In genomic region chr17:45276686-45277405, GRCm38 (mm10) we compare ENCODE assay signal across 16 mouse cellular contexts.
DNase-seq lines count a peak whose midpoint lies in the region; TF ChIP-seq lines count a peak whose summit lies in the region.
"Had no signal": no experiment of that assay in that cellular context is flagged by ENCODE, and none has a peak within 500 bp of the region (broad histone marks: within the 10 kb centered on the region; RNA-seq: fewer than 3 reads in every experiment).

No protein-coding gene starts in this region.

- no peak for TF ChIP-seq CTCF in brain, embryonic 14.5 days (IDR thresholded peaks at IDR 0.05; ENCODE audit: borderline replicate concordance, extremely low read depth, insufficient read depth, insufficient read length)
- no peak for TF ChIP-seq CTCF in gastrocnemius, adult 2 months (IDR thresholded peaks at IDR 0.05)

- no peak overlapping the region for H3K27ac ChIP-seq in gastrocnemius, adult 2 months
- H3K27ac ChIP-seq: forebrain, embryonic 12.5 days had no signal

- no peak for TF ChIP-seq POLR2A in brain, embryonic 14.5 days (IDR thresholded peaks at IDR 0.05; ENCODE audit: borderline replicate concordance, extremely low read depth, insufficient read depth, insufficient read length, poor library complexity, severe bottlenecking)

- intact Hi-C loops in gastrocnemius, adult 2 months (cut with DNase I) = no loop called here

- H3K4me3 ChIP-seq in gastrocnemius, adult 2 months = no peak overlapping the region
- H3K4me3 ChIP-seq: forebrain, embryonic 12.5 days had no signal

- peak; percentile 6 for DNase-seq in layer of hippocampus, adult 11-12 months (ENCODE audit: low spot score)
- DNase-seq in layer of hippocampus, postnatal 36 days = no peak
- DNase-seq in brain, embryonic 14.5 days (ENCODE audit: low read depth) = peak; percentile 35
- DNase-seq in cerebellum, adult 18-20 months = peak; percentile 39 to 56
- peak; percentile 61 to 64 for DNase-seq in cerebellum, postnatal 25 days
- no peak for DNase-seq in gastrocnemius, adult 2 months
- no peak for DNase-seq in adrenal gland, adult (ENCODE audit: inconsistent age in 2 of 2, low spot score in 1 of 2)
- no peak for DNase-seq in embryo, embryonic 11 days
- DNase-seq: adrenal gland, postnatal 10 days; B cell, adult 2 months; gastrocnemius, postnatal 36 days; kidney, adult 11 months; liver; lung, postnatal 10 days; right cerebral cortex, postnatal 25 days had no signal

Comparison
In these comparisons a context has a peak if more than half of its experiments do, and no peak if none do; other contexts are left out.
1. DNase-seq: peak in layer of hippocampus, adult 11-12 months (single experiment), brain, embryonic 14.5 days (single experiment), cerebellum, adult 18-20 months (2 of 2) and cerebellum, postnatal 25 days (2 of 2); none in layer of hippocampus, postnatal 36 days (0 of 2), gastrocnemius, adult 2 months (single experiment), adrenal gland, adult (0 of 2) and embryo, embryonic 11 days (single experiment).